Mouse (Mus musculus) liver, adult 2 months (tissue): ENCODE results near the gene Rab22a. TPM values are rescaled to one million over a fixed set of nuclear protein-coding genes. Genes with fewer than 3 reads are reported as not detected.

ENCODE experiments used
- DNase-seq: peaks from one replicate; pipeline ENCODE4 v3.0.0-alpha.2; 2011; ENCODE audit warnings: low read depth, low spot score; ENCODE audit errors: extremely low read depth
- H3K27ac ChIP-seq: fragments of 200-500 bp; replicated peaks from 2 replicates; pipeline ENCODE4 v1.5.1; 2012; ENCODE audit warnings: low read depth, mild to moderate bottlenecking, control low read depth, inconsistent platforms, low read length; ENCODE audit not compliant: insufficient read depth
- H3K27me3 ChIP-seq: fragments of 200-500 bp; 2 replicates; pipeline ENCODE4 v1.6.1; 2012; ENCODE audit warnings: mild to moderate bottlenecking, moderate library complexity, low read length, inconsistent platforms; ENCODE audit not compliant: control insufficient read depth, insufficient read depth
- H3K36me3 ChIP-seq: fragments of 200-500 bp; 2 replicates; pipeline ENCODE4 v1.6.1; 2012; ENCODE audit warnings: low read length, inconsistent platforms; ENCODE audit not compliant: control insufficient read depth, insufficient read depth
- H3K4me1 ChIP-seq: fragments of 200-500 bp; 2 replicates; pipeline ENCODE4 v1.6.1; 2011; ENCODE audit warnings: low read length; ENCODE audit not compliant: control insufficient read depth, insufficient read depth
- H3K4me3 ChIP-seq: fragments of 200-500 bp; 2 replicates; pipeline ENCODE4 v1.5.1; 2011; ENCODE audit warnings: low read depth, mild to moderate bottlenecking, control low read depth, low read length, moderate library complexity; ENCODE audit not compliant: insufficient read depth
- H3K79me2 ChIP-seq: fragments of 200-500 bp; 2 replicates; pipeline ENCODE4 v1.6.1; 2012; ENCODE audit warnings: inconsistent platforms, mild to moderate bottlenecking, low read length, moderate library complexity; ENCODE audit not compliant: control insufficient read depth, insufficient read depth
- H3K9ac ChIP-seq: fragments of 200-500 bp; 2 replicates; pipeline ENCODE4 v1.6.1; 2012; ENCODE audit warnings: low read depth, mild to moderate bottlenecking, control low read depth, inconsistent platforms, low read length
- CTCF ChIP-seq: fragments of 200-500 bp; IDR thresholded peaks from 2 replicates; pipeline ENCODE4 v1.5.1; 2011; ENCODE audit warnings: low read depth, low read length, control low read depth
- POLR2A ChIP-seq: fragments of 200-500 bp; IDR thresholded peaks from 2 replicates; pipeline ENCODE4 v1.6.1; 2011; ENCODE audit warnings: low read length, control low read depth; ENCODE audit not compliant: insufficient read depth; ENCODE audit errors: extremely low read depth
- WGBS: fragments of 180-500 bp; shearing (Covaris S2); methylation state at CpG from one replicate; pipeline ENCODE4 v1.1.7; 2018; 5-methylcytosine and 5-hydroxymethylcytosine counted together
- polyA plus RNA-seq: library from polyadenylated mRNA; depleted of rRNA; stranded (reverse); fragments of >200 nt; gene quantifications from 2 replicates; pipeline ENCODE4 v1.2.3, GENCODE M21; 2012
- total RNA-seq: library from RNA; depleted of rRNA; stranded (reverse); fragments of >200 nt; gene quantifications from 2 replicates; pipeline ENCODE4 v1.2.3, GENCODE M21; 2014

Gene Rab22a
- total and polyA plus RNA-seq, 2 experiments, result 8.6 to 20.2 TPM

DNA sequence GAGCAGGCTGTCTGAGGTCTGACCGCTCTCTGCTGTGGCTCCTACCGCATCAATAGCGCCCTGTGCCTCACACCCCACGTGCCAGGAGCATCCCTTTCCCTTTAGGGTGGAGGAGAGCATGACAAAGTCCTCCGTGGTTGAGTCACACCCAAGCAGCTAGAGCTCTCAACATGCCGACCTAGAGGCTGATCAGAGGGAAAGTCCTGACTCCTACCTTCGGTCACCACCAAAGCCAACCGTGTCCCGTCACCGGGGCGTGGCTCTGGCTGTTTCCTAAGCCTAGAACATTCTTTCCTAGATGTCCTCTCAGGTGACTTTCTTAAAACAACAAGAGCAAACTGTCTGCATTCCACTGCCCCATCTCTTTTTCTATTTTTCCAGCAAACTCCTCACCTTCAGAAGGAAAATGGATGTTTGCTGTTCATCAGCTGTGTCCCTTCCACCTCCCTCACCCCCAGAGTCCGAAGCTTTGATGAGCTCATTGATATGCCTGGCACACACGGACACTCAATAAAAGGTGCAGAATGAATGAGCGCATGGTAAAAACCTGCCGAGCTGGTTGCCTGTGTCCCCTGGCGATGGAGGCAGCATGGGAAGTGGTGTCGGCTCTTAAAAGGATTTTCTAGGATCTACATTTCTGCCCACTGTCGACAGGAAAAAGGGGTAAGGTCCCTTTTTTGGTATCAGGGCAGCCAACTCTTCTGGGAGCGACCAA is 12.2 kb upstream of the Rab22a start:
- TF ChIP-seq CTCF, result no peak
- no peak for TF ChIP-seq POLR2A
- no peak overlapping the region for H3K9ac ChIP-seq
- WGBS, result 92% methylated on average over 19 of the region's 19 CpGs
- H3K4me1 ChIP-seq, result no peaks in the 10 kb centered on the region
- no peak overlapping the region for H3K4me3 ChIP-seq
- peaks cover 4% of the 10 kb centered on the region; the same call in 1 of the 2 replicates for H3K36me3 ChIP-seq
- no peak overlapping the region for H3K27ac ChIP-seq
- peaks cover 2% of the 10 kb centered on the region; the same call in 1 of the 2 replicates for H3K79me2 ChIP-seq
- no peaks in the 10 kb centered on the region for H3K27me3 ChIP-seq
- DNase-seq, result no peak

DNA sequence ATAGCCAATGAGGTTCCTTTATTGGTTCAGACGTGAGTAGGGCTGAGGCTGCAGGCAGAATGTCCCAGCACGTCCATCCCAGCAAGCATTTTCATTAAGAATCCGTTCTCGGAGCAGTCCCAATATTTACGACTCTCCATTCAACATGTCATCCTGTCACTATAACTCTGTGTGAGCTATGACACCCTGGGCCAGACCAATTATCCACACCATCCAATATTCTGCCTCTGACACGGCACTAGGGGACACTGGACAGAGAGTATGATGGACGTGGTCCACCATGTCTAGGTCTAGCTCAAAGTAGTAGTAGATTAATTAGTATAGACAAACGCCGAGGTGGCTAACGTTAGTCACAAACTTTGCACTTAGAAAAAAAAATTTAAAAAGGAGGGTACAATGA is 9.8 kb upstream of the Rab22a start:
- H3K9ac ChIP-seq, result no peak overlapping the region
- TF ChIP-seq POLR2A (no peak), CTCF (no peak)
- no peak for DNase-seq
- H3K36me3 ChIP-seq, result peaks cover 4% of the 10 kb centered on the region; the same call in 1 of the 2 replicates
- no peak overlapping the region for H3K27ac ChIP-seq
- peaks cover 2% of the 10 kb centered on the region; the same call in 1 of the 2 replicates for H3K4me1 ChIP-seq
- no peak overlapping the region for H3K4me3 ChIP-seq
- 93% methylated on average over 10 of the region's 10 CpGs for WGBS
- H3K79me2 ChIP-seq, result peaks cover 8% of the 10 kb centered on the region; the same call in 1 of the 2 replicates
- H3K27me3 ChIP-seq, result no peaks in the 10 kb centered on the region

DNA sequence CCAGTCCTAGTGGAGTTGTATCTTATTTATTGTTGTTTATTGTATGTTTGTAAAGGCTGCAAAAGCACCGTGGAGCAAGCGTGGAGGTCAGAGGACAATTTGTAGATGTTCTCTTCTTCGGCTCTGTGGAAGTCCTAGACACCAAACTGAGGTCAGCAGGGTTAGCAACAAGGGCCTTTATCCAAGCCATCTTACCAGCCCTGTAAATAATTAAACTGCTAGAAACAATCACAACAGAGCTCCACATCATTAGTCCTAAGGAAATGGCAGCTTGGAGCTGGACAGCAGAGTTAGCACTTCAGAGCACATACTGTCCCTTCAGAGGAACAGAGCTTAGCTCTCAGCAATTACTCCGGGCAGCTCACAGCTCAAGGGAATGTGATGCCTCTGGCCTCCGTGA is 6.0 kb upstream of the Rab22a start:
- H3K27ac ChIP-seq, result no peak overlapping the region
- peaks cover 2% of the 10 kb centered on the region; the same call in 1 of the 2 replicates for H3K4me1 ChIP-seq
- H3K36me3 ChIP-seq, result peaks cover 2% of the 10 kb centered on the region; the same call in 1 of the 2 replicates
- H3K9ac ChIP-seq, result no peak overlapping the region
- TF ChIP-seq POLR2A, result no peak
- no peak for TF ChIP-seq CTCF
- no peak overlapping the region for H3K4me3 ChIP-seq
- WGBS, result 45% methylated on average over 5 of the region's 5 CpGs
- peak; percentile 67 for DNase-seq
- H3K79me2 ChIP-seq, result peaks cover 8% of the 10 kb centered on the region; the same call in 1 of the 2 replicates
- no peaks in the 10 kb centered on the region for H3K27me3 ChIP-seq

DNA sequence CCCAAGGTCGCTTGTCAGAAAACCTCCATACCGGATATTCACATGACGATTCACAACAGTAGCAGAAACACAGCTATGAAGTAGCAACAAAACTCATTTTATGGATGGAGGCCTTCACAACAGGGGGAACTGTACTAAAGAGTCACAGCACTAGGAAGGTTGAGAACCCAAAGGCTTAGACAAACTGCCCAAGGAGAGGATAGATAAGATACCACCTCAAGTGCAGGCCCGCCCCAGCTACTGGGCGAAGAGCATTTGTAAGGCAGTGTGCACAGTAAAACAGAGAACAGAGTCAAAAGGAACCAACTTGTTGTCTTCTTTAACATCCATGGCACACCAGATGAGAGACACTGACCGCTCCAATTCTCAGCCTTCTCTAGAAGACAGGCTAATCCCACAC is 1.8 kb upstream of the Rab22a start:
- Histone ChIP-seq H3K79me2 (peaks cover 21% of the 10 kb centered on the region), H3K4me3 (no peak overlapping the region), H3K4me1 (peaks cover 13% of the 10 kb centered on the region), H3K27me3 (no peaks in the 10 kb centered on the region), H3K9ac (no peak overlapping the region), H3K27ac (no peak overlapping the region), H3K36me3 (no peaks in the 10 kb centered on the region)
- DNase-seq, result no peak
- 96% methylated on average over 6 of the region's 6 CpGs for WGBS
- TF ChIP-seq CTCF (no peak), POLR2A (no peak)

DNA sequence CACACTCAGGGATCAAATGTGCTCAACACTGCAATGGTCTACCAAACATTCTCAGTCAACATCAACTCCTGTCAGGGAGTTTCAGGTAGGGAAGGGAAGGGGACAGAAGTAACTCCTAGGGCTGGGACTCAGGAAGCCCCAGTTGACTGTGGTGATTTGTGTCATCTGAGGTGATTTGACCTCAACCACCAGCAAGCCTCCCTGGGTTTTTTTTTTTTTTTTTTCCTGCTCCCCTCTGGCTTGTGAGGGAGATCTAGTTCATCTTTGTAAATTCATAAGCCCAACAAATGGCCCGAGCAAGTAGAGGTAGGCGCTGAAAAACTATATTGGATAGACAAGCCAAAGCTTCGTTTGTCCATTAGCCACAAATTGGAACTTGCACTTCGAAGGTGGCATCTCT is 1.0 kb upstream of the Rab22a start:
- 87% methylated on average over 4 of the region's 4 CpGs for WGBS

More for the DNA sequence above, 1.0 kb upstream of the Rab22a start:
- Histone ChIP-seq H3K27me3 (no peaks in the 10 kb centered on the region), H3K4me3 (no peak overlapping the region), H3K4me1 (peaks cover 13% of the 10 kb centered on the region), H3K36me3 (no peaks in the 10 kb centered on the region), H3K9ac (no peak overlapping the region), H3K27ac (no peak overlapping the region), H3K79me2 (peaks cover 19% of the 10 kb centered on the region)
- TF ChIP-seq CTCF, result no peak
- no peak for TF ChIP-seq POLR2A
- DNase-seq, result no peak
